Mouse (Mus musculus) right cerebral cortex, adult 2 months (tissue): ENCODE data around the gene Sh3bp5.
"Not testable (repeated sequence)": the region's sequence is repeated elsewhere in the genome, so short reads cannot be mapped to it uniquely, and the experiment has no call there.

Experiments
- DNase-seq, 2 experiments: peaks; one replicate each; pipeline ENCODE4 v3.0.0; 2021 to 2022; ENCODE audit warnings: low spot score in 2 of 2

Gene Sh3bp5

DNA sequence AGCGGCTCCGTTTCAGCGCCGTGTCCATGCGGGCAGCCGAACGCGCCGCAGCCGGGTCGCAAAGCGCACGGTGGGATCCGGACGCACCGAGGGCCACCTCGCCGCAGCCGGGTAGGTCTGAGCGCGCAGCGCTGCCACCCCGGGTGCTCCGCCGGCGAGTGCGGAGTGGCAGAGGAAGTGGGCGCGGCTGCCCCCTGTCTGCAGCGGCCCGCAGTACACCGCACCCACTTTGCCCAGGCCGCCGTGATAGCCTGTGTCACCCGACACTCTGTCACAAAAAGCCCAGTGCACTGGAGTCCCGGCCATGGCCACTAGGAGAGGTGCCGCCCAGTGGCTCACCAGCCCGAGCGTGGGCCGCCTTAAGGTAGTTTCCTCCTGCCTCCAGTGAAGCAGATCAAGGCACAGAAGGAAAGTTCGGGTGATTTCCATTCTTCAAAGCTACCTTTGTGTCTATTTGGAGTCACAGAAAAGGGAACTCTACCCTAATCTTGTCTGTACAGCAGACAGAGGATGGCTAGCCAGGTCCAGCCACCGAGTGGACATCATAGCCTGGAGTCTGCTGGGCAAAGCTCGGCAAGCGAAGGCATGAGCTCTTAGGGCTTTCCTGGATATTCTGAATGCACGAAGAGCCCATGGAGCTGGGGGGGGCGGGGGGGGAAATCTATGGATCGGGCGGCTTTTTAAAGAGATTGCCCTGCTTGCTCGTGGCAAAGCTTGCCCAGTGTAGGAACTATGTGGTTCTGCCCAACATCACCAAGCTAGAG, at the start of gene Sh3bp5:
Gene Sh3bp5, minus strand, starts transcription at position 149 of the 764 bp plus-strand sequence.
- peak; percentile 91 to 96 for DNase-seq

DNA sequence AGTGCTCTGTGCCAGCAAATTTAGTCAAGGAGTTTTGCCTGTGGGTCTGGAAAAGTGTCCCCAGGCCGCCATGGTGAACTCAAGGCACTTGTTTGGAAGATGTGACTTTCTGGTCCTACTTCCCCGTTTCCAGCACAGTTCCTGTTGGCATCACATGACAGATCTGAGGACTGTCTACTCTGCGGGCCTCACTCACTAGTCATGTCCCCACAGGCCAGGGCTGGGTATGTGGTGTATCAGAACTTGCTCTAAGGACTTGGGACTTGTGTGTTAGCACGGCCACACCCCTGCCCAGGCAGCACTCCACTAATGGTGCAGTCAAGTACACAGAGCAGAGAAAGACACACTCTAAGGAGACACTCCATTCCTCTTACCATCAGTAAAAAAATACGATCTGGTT, 46.5 kb upstream of the Sh3bp5 start:
- no peak for DNase-seq

DNA sequence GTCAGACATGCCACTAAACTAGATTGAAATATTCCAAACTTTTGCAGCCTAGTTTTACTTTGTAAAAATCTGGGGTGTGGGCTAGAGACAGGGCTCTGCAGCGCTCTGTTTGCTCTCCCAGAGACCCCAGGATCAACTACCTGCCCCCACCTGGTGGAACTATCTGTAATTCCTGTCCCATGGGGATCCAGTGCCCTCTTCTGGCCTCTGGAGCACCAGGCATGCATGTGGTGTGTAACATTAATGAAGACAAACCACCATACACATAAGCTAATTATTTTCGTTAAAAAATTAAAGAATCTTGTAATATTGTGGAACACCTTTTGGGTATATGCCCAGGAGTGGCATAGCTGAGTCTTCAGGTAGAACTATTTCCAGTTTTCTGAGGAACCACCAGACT, 37.4 kb upstream of the Sh3bp5 start:
- no peak for DNase-seq

DNA sequence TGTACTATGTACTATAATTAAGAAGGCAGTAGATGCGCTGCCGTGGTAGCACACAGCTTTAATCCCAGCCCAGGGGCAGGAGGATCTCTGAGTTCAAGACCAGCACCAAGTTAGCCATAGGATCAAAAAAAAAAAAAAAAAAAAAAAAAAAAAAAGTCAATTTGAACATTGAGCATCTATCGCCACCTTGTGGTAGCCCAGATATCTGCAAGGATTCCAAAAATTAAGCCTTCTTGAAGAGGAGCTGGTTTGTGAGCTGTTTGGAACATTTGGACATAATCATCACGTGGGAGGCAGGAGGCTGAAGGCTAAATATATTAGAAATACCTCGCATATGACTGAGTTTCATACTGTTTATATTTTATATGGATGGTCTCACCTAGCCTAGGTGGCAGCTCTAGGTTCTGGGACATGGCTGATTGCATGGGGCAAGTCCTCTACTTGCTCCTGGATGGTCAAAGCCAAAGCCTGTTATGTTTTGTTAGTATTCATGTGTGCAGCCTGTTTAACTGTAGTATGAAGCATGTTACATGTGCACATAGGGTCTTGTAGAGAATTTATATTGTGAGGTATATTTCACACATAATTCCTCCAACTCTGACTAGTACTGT, 36.7 kb upstream of the Sh3bp5 start:
- peak; percentile 75 to 78 for DNase-seq

DNA sequence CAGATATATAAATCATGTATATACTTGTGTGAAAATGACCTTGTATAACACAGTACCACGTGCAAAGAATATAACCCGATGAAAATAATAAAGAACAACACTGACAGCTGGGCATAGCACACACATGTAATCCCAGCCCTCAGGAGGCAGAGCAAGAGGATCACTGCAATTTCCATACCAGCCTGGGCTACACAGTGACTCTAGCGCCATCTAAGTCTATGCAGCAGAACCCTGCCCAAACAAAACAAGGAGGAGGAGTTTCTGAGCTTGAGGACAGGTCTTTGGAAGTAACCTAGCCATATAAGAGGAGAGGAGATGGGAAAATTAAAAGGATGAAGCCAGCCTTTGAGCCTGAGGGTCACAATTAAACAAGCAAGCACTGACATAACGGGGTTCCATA, 33.8 kb upstream of the Sh3bp5 start:
- DNase-seq: no peak

DNA sequence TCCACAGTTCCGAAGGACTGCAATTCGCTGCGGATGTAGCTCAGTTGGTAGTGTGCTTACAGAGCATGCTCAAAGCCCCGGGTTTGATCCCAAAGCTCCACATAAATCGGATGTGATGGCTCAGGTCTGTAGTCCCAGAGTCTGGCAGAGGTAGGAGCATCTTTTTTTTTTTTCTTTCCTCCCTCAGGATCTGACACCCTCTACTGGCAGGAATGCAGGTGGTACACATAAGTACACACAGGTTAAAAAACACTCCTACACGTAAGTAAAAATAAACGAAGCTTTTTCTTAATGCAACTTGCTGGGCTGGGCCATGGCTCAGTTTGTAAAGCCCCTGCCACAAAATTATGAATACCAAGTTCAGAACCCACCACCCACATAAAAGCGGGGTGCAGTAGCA, 28.3 kb upstream of the Sh3bp5 start:
- no peak for DNase-seq

DNA sequence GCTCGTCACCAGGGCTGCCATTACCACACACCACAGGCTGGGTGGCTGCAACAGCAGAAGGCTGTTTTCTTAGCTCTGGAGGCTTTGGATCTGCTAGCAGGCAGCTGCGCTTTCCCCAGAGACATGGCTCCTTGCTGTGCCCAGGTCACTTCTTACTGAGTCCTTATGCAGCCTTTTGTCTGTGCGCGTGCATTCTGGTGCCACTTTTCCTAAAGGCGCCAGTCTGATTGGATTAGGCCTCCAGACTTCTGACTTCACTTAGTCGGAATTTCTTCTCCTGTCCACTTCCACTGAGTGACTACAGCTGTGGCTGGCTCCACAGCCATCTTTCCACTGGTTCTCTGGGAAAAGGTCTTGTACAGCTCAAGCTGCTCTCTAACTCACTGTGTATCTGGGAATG, 27.0 kb upstream of the Sh3bp5 start:
- no peak for DNase-seq

DNA sequence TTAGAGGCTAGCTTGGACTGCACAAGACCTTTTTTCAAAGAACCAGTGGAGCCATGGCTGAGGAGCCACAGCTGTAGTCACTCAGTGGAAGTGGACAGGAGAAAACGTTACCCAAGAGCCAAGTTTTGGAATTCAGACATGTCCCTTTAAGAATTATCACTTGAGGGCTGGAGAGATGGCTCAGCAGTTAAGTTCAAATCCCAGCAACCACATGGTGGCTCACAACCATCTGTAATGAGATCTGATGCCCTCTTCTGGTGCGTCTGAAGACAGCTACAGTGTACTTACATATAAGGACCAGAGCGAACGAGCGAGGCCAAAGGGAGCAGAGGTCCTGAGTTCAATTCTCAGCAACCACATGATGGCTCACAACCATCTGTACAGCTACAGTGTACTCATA, 26.3 kb upstream of the Sh3bp5 start:
- not testable (repeated sequence) for DNase-seq

DNA sequence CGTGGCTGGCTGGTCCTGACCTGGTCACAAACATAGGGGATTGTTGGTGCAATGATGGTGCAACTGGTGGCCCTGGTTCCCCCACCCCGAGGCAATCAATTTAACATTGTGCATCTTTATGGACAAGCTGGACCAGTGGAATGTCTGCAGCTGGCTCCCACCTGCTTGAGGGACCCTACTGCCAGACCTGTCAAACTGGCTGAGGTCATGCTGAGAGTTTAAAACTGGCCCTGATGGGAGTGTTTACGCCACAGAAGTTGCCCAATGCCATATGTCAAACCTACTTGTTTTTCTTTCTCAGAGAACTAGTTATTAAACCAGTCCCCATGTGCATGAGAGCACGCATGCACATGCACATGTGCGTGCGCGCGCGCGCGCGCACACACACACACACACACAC, 22.1 kb upstream of the Sh3bp5 start:
- no peak for DNase-seq

DNA sequence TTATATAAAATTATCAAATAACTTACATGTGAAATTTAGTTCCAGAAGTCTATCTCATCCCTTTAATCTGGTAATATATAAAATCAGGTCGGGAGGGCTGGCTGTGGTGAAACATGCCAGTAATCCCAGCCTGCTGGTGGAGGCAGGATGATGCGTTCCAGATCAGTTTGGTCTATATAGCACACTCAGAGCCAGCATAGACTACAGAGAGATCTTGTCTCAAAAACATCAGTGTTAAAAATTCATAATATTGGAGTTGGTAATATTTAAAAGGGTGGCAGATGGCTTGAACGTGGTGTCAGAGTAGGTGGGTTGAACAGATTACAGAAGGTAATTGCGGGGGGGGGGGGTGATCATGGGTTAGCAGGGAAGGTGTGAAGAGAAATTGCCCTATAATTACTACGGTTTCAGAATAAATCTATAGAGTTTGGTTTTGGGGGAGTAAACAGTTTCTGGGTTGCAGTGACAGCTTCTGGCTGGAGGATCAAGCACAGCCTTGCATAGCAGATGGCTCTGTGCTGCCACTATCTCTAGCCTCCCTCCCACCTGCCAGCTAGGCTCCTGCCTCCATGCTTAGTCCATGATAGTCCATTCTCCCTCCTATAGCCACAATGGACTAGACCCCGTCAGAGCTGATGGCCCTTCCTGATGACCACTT, 20.3 kb upstream of the Sh3bp5 start:
- DNase-seq: no peak

DNA sequence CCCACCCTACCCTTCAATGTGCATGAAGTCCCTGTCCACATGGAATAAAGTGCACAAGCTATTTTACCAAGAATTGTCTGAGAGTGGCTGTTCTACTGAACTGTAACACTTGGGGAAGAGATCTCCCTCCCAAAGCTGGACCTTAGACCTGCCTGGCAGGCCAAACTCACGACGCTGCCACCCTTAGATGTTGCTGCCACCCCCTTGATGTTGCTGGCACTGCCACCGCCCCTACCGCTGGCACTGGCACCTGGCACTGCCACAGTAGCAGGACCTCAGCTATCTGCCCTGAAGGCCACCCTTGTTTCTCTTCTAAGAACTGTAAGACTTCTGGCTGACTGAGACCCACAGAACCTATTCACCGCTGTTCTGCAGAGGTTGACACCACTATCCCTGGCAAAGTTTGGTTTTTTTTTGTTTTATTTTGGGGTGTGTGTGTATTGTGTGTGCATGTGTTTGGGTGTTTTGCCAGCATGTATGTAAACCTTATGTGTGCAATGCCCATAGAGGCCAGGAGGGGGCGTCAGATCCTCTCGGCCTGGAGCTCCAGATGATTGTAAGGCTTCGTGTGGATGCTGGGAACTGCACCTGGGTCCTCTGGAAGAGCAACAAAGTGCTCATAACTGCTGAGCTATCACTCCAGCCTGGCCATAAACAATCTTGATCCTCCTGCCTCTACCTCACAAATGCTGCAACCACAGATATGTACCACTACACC, 19.1 kb upstream of the Sh3bp5 start:
- DNase-seq: no peak

DNA sequence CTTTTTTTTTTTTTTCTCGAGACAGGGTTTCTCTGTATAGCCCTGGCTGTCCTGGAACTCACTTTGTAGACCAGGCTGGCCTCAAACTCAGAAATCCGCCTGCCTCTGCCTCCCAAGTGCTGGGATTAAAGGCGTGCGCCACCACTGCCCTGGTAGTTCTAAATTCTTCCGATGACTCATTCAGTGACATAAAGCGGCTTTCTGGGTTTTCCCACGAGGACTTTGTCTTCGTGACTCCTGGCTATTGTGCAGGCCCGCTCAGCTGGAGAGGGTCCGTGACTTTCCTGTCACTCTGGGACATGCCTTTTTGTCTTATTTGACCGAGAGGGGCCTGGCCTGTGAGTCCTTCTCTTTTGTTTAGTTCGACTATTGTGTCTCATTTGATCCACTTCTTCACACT, 18.1 kb upstream of the Sh3bp5 start:
- not testable (repeated sequence) for DNase-seq

DNA sequence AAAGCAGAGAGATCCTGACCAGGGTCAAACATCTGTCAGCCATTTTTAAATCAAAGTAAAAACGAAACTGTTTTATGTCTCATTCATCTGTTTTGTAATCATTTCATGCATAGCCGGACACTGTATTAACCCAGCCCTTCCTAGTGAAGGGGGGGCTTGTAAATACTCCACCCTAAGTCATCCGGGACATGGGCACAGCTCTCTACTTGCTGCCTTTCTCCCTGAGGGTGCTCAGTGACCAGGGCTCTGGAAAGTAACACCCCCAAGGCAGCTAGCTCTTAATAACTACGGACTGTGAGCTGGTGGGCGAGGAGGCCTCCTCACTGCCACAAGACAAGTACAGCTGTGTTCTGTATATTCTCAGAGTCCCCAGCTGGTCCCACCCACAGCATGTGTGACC, 13.1 kb upstream of the Sh3bp5 start:
- no peak for DNase-seq

DNA sequence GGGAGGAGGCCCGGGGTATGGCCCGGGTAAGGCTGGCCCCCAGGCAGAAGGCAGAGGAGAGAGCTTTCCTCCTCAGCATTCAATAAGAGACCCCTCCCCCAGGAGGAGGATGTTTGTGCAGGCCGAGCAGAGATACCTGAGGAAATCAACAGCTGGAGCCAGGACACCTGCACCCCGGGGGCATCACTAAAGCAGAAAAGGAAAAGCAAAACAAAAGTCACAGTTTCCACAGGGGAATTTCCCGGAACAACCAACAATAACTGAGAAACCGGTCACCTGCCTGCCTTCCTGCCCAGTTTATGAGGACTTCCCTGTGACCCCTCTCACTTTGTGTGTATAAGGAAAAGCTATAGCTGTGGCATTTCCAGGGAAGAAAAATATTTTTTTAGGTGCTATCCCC, 7.7 kb upstream of the Sh3bp5 start:
- DNase-seq: no peak

DNA sequence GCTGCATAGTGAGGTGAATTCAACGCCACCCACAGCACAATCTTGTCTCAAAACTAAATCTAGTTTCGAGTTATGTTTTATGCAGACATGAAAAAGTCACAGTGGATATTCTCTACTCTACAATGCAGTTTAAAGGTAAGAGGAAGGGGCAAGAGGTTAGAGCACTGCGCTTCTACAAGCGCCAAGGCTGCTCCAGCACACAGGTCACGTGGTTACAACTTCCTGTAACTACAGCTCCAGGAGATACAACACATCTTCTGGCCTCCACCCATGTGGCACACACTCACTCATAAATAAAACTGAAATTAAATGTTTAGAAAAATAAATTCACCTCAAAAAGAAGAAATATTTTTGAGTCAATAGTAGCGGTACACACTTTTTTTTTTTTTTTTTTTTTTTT, 4.8 kb upstream of the Sh3bp5 start:
- no peak for DNase-seq

DNA sequence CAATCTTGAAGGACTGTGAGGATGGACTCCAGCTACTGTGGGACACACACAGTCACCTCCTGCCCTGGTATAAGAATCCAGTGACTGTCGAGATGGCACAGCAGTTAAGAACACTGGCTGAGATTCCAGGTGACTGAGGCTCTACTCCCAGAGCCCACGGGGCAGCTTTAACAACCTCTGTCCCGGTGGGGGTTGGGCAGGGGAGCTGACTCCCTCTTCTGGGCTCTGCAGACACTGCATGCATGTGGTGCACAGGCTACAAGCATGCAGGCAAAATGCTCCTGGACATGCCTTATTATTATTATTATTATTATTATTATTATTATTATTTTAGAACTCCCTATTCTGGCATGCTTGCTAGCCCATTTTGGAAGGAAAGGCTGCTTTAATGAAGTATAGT, 4.4 kb upstream of the Sh3bp5 start:
- DNase-seq: no peak

DNA sequence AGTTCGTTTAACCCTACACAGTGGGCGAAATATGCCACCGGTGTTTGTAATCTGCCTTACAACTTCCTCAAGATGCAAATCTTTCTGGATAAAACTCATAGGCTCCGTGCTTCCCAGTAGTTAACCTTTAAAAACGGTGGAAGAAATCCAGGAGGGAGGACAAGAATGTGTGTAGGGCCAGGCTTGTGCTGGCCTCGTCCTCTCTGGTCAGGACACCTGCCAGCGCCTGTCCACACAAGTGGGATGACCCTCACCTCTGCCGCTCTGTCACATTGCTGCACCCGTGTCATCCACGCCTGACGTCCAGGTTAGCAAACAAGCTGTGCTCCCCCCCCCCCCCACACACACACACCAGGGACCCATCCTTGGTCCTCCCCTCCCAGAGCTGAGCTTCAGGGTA, 3.4 kb upstream of the Sh3bp5 start:
- no peak for DNase-seq

DNA sequence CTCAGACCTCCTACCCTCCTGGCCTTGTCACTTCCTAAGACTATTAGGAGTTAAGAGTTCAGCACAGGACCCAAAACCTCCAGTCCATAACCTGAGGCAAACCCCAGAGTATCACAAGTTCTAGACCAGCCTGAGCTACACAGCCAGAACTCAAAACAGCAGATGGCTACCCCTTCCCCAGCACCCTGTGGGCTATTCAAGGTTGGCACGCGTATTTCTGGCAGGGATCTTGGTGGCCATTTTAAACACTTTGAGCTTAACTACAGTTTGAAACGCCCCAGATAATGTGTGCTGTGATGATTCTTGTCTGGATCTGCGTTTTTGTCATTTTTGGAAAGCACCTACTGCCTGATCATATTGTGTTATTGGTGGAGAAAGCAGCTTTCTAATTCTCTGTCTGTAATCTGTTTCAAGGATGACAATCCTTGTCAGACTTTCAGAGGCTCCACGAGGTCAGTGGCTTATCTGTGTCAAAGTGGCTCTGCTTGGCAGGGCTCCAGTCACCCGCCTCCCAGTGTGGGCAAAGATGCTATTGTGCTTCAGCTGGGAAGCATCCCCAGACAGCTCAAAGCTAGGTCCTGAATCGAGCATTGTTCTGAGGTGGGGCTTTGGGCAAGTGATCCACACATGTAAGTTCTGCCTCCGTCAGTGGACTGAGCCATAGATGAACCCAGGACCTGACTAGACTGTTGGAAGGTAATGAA, 2.1 kb upstream of the Sh3bp5 start:
- DNase-seq: no peak

DNA sequence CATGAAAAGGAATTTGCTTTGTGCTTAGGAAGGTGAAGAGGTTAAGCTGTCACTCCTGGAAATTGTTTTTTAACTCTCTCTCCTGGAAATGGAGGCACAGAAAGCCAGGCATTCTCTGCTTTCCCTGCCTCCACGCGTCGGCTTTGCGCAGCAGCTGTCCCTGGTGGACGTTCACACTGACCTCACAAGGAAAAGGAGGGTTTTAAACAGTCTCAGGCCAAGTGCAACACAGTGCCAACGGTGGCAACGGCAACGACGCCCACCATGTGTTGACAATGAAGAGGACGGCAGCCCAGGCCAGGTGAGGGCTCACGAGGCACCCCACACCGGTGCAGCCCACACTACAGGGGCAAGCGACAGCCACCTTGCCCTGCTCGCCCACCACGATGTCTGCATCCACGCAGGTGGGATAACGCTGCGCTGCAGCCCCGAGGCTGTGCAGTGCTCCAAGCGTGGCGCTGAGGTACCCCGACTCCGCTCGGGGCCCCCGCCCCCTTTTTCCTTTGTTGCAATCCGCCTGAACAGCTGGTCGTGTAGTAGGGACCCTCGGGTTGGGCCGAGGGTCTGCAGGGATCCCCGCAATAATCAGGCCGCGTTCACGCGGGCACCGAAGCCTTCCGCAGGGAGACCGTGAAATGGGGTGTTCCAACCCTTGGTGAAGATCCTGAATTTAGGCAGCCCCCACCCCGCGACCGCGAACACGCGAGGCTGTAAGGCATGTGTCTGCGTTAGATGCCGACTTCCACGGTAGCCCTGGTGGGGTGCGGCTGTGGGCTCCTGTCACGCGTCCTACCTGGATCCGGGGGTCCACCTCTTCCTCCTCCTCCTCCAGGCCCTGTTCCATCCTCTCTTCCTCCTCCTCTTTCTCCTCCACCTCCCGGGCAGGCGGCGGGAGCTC, 611 bp downstream of the Sh3bp5 start:
- DNase-seq: peak in 1 of 2 experiments; percentile 57

DNA sequence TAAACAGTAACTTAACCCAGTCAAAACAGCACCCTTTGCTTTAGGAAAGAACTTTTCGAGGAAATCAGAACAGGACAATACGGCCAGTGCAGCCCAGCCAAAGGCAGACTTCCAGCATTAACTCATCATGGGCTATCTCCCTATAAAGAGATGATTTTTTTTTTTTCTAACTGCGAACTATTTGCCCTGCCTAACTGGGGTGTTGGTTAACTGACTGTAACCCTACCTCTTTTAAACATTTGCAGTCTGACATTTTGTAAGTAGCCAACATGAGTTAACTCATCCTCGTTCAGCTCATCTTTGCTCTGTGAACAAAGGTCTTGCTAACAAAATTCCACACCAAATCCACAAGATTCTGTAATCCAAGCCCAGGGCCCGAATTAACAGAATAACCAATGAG, 1.5 kb downstream of the Sh3bp5 start:
- no peak for DNase-seq

DNA sequence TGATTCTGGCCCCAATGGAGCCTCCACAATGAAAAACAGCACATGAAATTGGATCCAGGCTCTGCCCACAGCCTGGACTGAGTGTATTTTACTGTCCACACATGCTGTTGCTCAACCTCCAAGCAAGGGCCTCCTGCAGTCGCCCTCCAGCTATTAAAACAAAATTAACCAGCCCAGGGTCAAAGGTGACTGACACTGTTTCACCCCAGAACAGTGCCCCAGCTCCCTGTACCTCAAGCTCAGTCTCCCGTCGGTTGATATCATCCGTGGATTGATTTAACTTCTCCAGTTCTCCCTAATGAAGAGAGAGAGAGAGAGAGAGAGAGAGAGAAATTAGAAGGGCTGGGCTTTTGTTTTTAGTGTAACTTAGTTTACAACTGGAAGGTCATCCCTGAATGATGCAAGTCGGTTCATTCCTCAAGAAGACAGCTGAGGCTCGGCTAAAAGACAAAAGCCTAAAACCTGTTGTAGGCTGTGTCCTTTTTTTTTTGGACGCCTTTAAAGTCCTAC, 2.0 kb downstream of the Sh3bp5 start:
- DNase-seq: no peak
